Mouse (Mus musculus): ENCODE data around the gene Syndig1l. TPM values are rescaled to one million over a fixed set of nuclear protein-coding genes. Genes with fewer than 3 reads are reported as not detected.

Syndig1l gene
- 16.3 and 23.8 TPM in 2 replicates for polyA plus RNA-seq (2012; rRNA removed)

- DNase-seq (ENCODE audit: extremely low spot score in 1 of 2, low spot score in 1 of 2): peak in 1 of 2 experiments; percentile 45
Observed at GRCm38 (mm10) chr12:84698319-84699081, at the start of gene Syndig1l. Gene Syndig1l (minus strand): TSS chr12:84698831.

GRCm38 (mm10) chr12:84748134-84748533 lies 49.5 kb upstream of the Syndig1l start:
- DNase-seq (ENCODE audit: extremely low spot score in 1 of 2, low spot score in 1 of 2): no peak

- no peak for DNase-seq (ENCODE audit: extremely low spot score in 1 of 2, low spot score in 1 of 2)
Observed at GRCm38 (mm10) chr12:84745700-84746099, 47.1 kb upstream of the Syndig1l start.

GRCm38 (mm10) chr12:84743496-84743895 lies 44.9 kb upstream of the Syndig1l start:
- no peak for DNase-seq (ENCODE audit: extremely low spot score in 1 of 2, low spot score in 1 of 2)

- no peak for DNase-seq (ENCODE audit: extremely low spot score in 1 of 2, low spot score in 1 of 2)
Observed at GRCm38 (mm10) chr12:84733366-84733765, 34.7 kb upstream of the Syndig1l start.

GRCm38 (mm10) chr12:84728421-84728820 lies 29.8 kb upstream of the Syndig1l start:
- DNase-seq (ENCODE audit: extremely low spot score in 1 of 2, low spot score in 1 of 2): no peak

GRCm38 (mm10) chr12:84727434-84727833 lies 28.8 kb upstream of the Syndig1l start:
- no peak for DNase-seq (ENCODE audit: extremely low spot score in 1 of 2, low spot score in 1 of 2)

- no peak for DNase-seq (ENCODE audit: extremely low spot score in 1 of 2, low spot score in 1 of 2)
Observed at GRCm38 (mm10) chr12:84726986-84727385, 28.4 kb upstream of the Syndig1l start.

- DNase-seq (ENCODE audit: extremely low spot score in 1 of 2, low spot score in 1 of 2): no peak
Observed at GRCm38 (mm10) chr12:84726391-84726790, 27.8 kb upstream of the Syndig1l start.

- no peak for DNase-seq (ENCODE audit: extremely low spot score in 1 of 2, low spot score in 1 of 2)
Observed at GRCm38 (mm10) chr12:84718462-84719244, 20.0 kb upstream of the Syndig1l start.

- no peak for DNase-seq (ENCODE audit: extremely low spot score in 1 of 2, low spot score in 1 of 2)
Observed at GRCm38 (mm10) chr12:84714578-84714977, 15.9 kb upstream of the Syndig1l start.

- DNase-seq (ENCODE audit: extremely low spot score in 1 of 2, low spot score in 1 of 2): no peak
Observed at GRCm38 (mm10) chr12:84709842-84710439, 11.3 kb upstream of the Syndig1l start.

GRCm38 (mm10) chr12:84707804-84708203 lies 9.2 kb upstream of the Syndig1l start:
- DNase-seq (ENCODE audit: extremely low spot score in 1 of 2, low spot score in 1 of 2): no peak

- DNase-seq (ENCODE audit: extremely low spot score in 1 of 2, low spot score in 1 of 2): no peak
Observed at GRCm38 (mm10) chr12:84706886-84707285, 8.3 kb upstream of the Syndig1l start.

GRCm38 (mm10) chr12:84702586-84702985 lies 4.0 kb upstream of the Syndig1l start:
- DNase-seq (ENCODE audit: extremely low spot score in 1 of 2, low spot score in 1 of 2): no peak

- DNase-seq (ENCODE audit: extremely low spot score in 1 of 2, low spot score in 1 of 2): no peak
Observed at GRCm38 (mm10) chr12:84692141-84692540, 6.5 kb downstream of the Syndig1l start.

- DNase-seq (ENCODE audit: extremely low spot score in 1 of 2, low spot score in 1 of 2): no peak
Observed at GRCm38 (mm10) chr12:84691347-84691746, 7.3 kb downstream of the Syndig1l start.

GRCm38 (mm10) chr12:84689051-84689450 lies 9.6 kb downstream of the Syndig1l start:
- DNase-seq (ENCODE audit: extremely low spot score in 1 of 2, low spot score in 1 of 2): no peak

- no peak for DNase-seq (ENCODE audit: extremely low spot score in 1 of 2, low spot score in 1 of 2)
Observed at GRCm38 (mm10) chr12:84687531-84687930, 11.1 kb downstream of the Syndig1l start.

- peak in 1 of 2 experiments; percentile 27 for DNase-seq (ENCODE audit: extremely low spot score in 1 of 2, low spot score in 1 of 2)
Observed at GRCm38 (mm10) chr12:84686176-84686575, 12.5 kb downstream of the Syndig1l start.

GRCm38 (mm10) chr12:84684569-84684968 lies 14.1 kb downstream of the Syndig1l start:
- no peak for DNase-seq (ENCODE audit: extremely low spot score in 1 of 2, low spot score in 1 of 2)
